Comparison of ENCODE assay signal across 9 mouse cellular contexts in genomic region chr1:131586836-131587235, GRCm38 (mm10). TPM values are rescaled to one million over a fixed set of nuclear protein-coding genes. Genes with fewer than 3 reads are reported as not detected.
A peak's percentile ranks its signal among the peaks of the same experiment; 100 is the strongest.
DNase-seq lines count a peak whose midpoint lies in the region.
"Had no signal": no experiment of that assay in that cellular context is flagged by ENCODE, and none has a peak within 500 bp of the region (broad histone marks: within the 10 kb centered on the region; RNA-seq: fewer than 3 reads in every experiment).

No protein-coding gene starts in this region.

- peak; percentile 50 to 68 for DNase-seq in cerebellum, postnatal 14 days
- DNase-seq in cerebellum, adult 9-10 months = no peak
- peak; percentile 17 to 40 for DNase-seq in left cerebral cortex, adult 18-20 months (ENCODE audit: low spot score in 2 of 2)
- no peak for DNase-seq in left cerebral cortex, adult 11 months (ENCODE audit: low spot score)
- peak; percentile 78 for DNase-seq in brain, adult 2 months (ENCODE audit: low read depth, low spot score)
- peak; percentile 60 to 63 for DNase-seq in right cerebral cortex, adult 2 months (ENCODE audit: low spot score in 2 of 2)
- DNase-seq in urinary bladder, adult 18-20 months (ENCODE audit: low spot score in 2 of 2) = no peak
- DNase-seq in B cell, adult 2 months = no peak
- DNase-seq: kidney, adult 9 months had no signal

RNA-seq across cellular contexts. Expression of gene Avpr1b, which starts 12.2 kb away (rescaled TPM):
- not detected for total RNA-seq in left cerebral cortex, adult 18-20 months (2021)

RNA-seq across cellular contexts. Expression of gene Ctse, which starts 51.3 kb away (rescaled TPM):
- total RNA-seq in left cerebral cortex, adult 18-20 months (2021) = under 1 TPM in 1 of 2 experiments, not detected in 1; 0.16 TPM

RNA-seq across cellular contexts. Expression of gene Fam72a, which starts 59.1 kb away (rescaled TPM):
- total RNA-seq in left cerebral cortex, adult 18-20 months (2021) = 1 to 10 TPM; 1.1 TPM

RNA-seq across cellular contexts. Expression of gene Srgap2, which starts 59.7 kb away (rescaled TPM):
- 10 to 100 TPM; 69.4 to 77.0 TPM for total RNA-seq in left cerebral cortex, adult 18-20 months (2021)

Comparison
In these comparisons a context has a peak if more than half of its experiments do, and no peak if none do; other contexts are left out.
1. DNase-seq: peak in cerebellum, postnatal 14 days (2 of 2), left cerebral cortex, adult 18-20 months (2 of 2), brain, adult 2 months (single experiment) and right cerebral cortex, adult 2 months (2 of 2); none in cerebellum, adult 9-10 months (single experiment), left cerebral cortex, adult 11 months (single experiment), urinary bladder, adult 18-20 months (0 of 2) and B cell, adult 2 months (0 of 2).